Mouse (Mus musculus) brain, embryonic 14.5 days (tissue): ENCODE data around the gene Asb6.

Experiments used
- CTCF ChIP-seq: fragments of 200-500 bp; IDR thresholded peaks from 2 replicates; pipeline ENCODE4 v1.5.1; 2012; ENCODE audit warnings: inconsistent platforms, mild to moderate bottlenecking, moderate library complexity, borderline replicate concordance; ENCODE audit not compliant: insufficient read depth, insufficient read length; ENCODE audit errors: extremely low read depth
- POLR2A ChIP-seq: fragments of 200-500 bp; IDR thresholded peaks from 2 replicates; pipeline ENCODE4 v1.6.1; 2012; ENCODE audit warnings: mild to moderate bottlenecking, inconsistent platforms, borderline replicate concordance; ENCODE audit not compliant: poor library complexity, insufficient read depth, insufficient read length, severe bottlenecking; ENCODE audit errors: extremely low read depth

DNA sequence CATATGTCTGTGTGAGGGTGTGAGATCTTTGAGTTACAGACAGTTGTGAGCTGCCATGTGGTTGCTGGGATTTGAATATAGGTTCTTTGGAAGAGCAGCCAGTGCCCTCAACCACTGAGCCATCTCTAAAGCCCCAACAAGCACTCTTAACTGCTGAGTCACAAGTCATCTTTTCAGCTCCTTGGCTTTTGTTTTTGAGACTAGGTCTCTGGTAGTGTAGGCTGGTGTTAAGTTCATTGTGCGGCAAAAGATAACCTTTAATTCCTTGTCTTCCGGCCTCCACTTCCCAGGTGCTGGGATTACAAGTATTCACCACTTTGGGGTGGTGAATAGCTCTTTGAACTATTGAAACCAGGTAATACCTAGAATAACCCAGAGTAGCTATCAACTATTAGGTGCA, 24.1 kb downstream of the Asb6 start:
- TF ChIP-seq POLR2A (no peak), CTCF (no peak)
